Comparison of ENCODE assay signal across 9 mouse cellular contexts in genomic region chr15:25891556-25891955, GRCm38 (mm10). TPM values are rescaled to one million over a fixed set of nuclear protein-coding genes. Genes with fewer than 3 reads are reported as not detected.
DNase-seq lines count a peak whose midpoint lies in the region; ATAC-seq lines count a peak whose summit lies in the region.
"Had no signal": no experiment of that assay in that cellular context is flagged by ENCODE, and none has a peak within 500 bp of the region (broad histone marks: within the 10 kb centered on the region; RNA-seq: fewer than 3 reads in every experiment).

No protein-coding gene starts in this region.

- peak; percentile 88 for ATAC-seq in inflammation-experienced regulatory T-cells, adult 6 months

- intact Hi-C loops in heart, postnatal 14 days (cut with DNase I), result loop anchor here (10.0 kb wide), 1 partner anchor 57 kb away; no protein-coding TSS in a partner anchor
- intact Hi-C loops in left cerebral cortex, postnatal 14 days (cut with DNase I), result no loop called here

- peak; percentile 96 for DNase-seq in heart, adult 11 months
- no peak for DNase-seq in heart, postnatal 14 days
- DNase-seq in CD4-positive, CD25-positive, alpha-beta regulatory T cell, adult 2 months (ENCODE audit: low read depth, low spot score), result peak; percentile 77
- DNase-seq in spleen, adult 18-20 months, result peak; percentile 65 to 66
- no peak for DNase-seq in left cerebral cortex, postnatal 14 days (ENCODE audit: low spot score in 2 of 2)
- DNase-seq in embryo, embryonic 10 days (ENCODE audit: low spot score), result no peak
- DNase-seq in gastrocnemius, adult 18-20 months (ENCODE audit: low spot score), result no peak

RNA-seq across cellular contexts. Expression of gene Retreg1, which starts 48.6 kb away (rescaled TPM):
- 100 to 1,000 TPM; 159 to 163 TPM for total RNA-seq in heart, postnatal 14 days (2021)
- polyA plus RNA-seq in inflammation-experienced regulatory T-cells, adult 6 months (2017; shearing (Covaris generic)), result 10 to 100 TPM; 53.0 to 73.2 (median 58.3) TPM
- 10 to 100 TPM; 35.0 to 39.9 TPM for total RNA-seq in left cerebral cortex, postnatal 14 days (2021)
- total RNA-seq in gastrocnemius, adult 18-20 months (2021), result 100 to 1,000 TPM; 171 to 293 TPM
- polyA plus RNA-seq: erythroblast, embryonic 14.5 days had no signal

Comparison
In these comparisons a context has a peak if more than half of its experiments do, and no peak if none do; other contexts are left out.
1. DNase-seq: peak in heart, adult 11 months (single experiment), CD4-positive, CD25-positive, alpha-beta regulatory T cell, adult 2 months (single experiment) and spleen, adult 18-20 months (2 of 2); none in heart, postnatal 14 days (0 of 2), left cerebral cortex, postnatal 14 days (0 of 2), embryo, embryonic 10 days (single experiment) and gastrocnemius, adult 18-20 months (single experiment).